Mouse (Mus musculus) CH12F3 (cell line): ENCODE data around the gene Slco2a1.

ENCODE experiments used
- in situ Hi-C: fragments of 300-500 bp; cut with MboI; formaldehyde crosslinking; loops from 2 replicates; pipeline ENCODE4 v1.14.3; 2020; ENCODE audit warnings: low sequenced_read_pairs

The Slco2a1 gene

GRCm38 (mm10) chr9:102988462-102988861 lies at the start of gene Slco2a1:
Gene Slco2a1 (plus strand): TSS chr9:102988712.
- in situ Hi-C loops: no loop called here

GRCm38 (mm10) chr9:102942221-102942620 lies 46.3 kb upstream of the Slco2a1 start:
- in situ Hi-C loops: no loop called here

- in situ Hi-C loops: no loop called here
These were observed 43.6 kb upstream of the Slco2a1 start for GRCm38 (mm10) chr9:102944891-102945290.

- in situ Hi-C loops: no loop called here
These were observed 42.0 kb upstream of the Slco2a1 start for GRCm38 (mm10) chr9:102946469-102947015.

GRCm38 (mm10) chr9:102948706-102949105 lies 39.8 kb upstream of the Slco2a1 start:
- in situ Hi-C loops: no loop called here

- in situ Hi-C loops: no loop called here
These were observed 37.2 kb upstream of the Slco2a1 start for GRCm38 (mm10) chr9:102951091-102951994.

GRCm38 (mm10) chr9:102955866-102956265 lies 32.6 kb upstream of the Slco2a1 start:
- in situ Hi-C loops: no loop called here

- in situ Hi-C loops: no loop called here
These were observed 29.8 kb upstream of the Slco2a1 start for GRCm38 (mm10) chr9:102958703-102959102.

- in situ Hi-C loops: no loop called here
These were observed 27.0 kb upstream of the Slco2a1 start for GRCm38 (mm10) chr9:102961356-102962092.

- in situ Hi-C loops: no loop called here
These were observed 26.3 kb upstream of the Slco2a1 start for GRCm38 (mm10) chr9:102962093-102962788.

GRCm38 (mm10) chr9:102963321-102963720 lies 25.2 kb upstream of the Slco2a1 start:
- in situ Hi-C loops: no loop called here

- in situ Hi-C loops: no loop called here
These were observed 23.9 kb upstream of the Slco2a1 start for GRCm38 (mm10) chr9:102964644-102965043.

- in situ Hi-C loops: no loop called here
These were observed 16.0 kb upstream of the Slco2a1 start for GRCm38 (mm10) chr9:102972393-102973050.

- in situ Hi-C loops: no loop called here
These were observed 12.6 kb upstream of the Slco2a1 start for GRCm38 (mm10) chr9:102975887-102976286.

- in situ Hi-C loops: no loop called here
These were observed 11.4 kb upstream of the Slco2a1 start for GRCm38 (mm10) chr9:102977090-102977489.

- in situ Hi-C loops: no loop called here
These were observed 10.6 kb upstream of the Slco2a1 start for GRCm38 (mm10) chr9:102977791-102978492.

GRCm38 (mm10) chr9:102979011-102979700 lies 9.4 kb upstream of the Slco2a1 start:
- in situ Hi-C loops: no loop called here

GRCm38 (mm10) chr9:102979956-102980355 lies 8.6 kb upstream of the Slco2a1 start:
- in situ Hi-C loops: no loop called here

- in situ Hi-C loops: no loop called here
These were observed 8.1 kb upstream of the Slco2a1 start for GRCm38 (mm10) chr9:102980420-102980819.
